24 mouse cellular contexts compared by ENCODE assay signal in genomic region chr5:8146146-8146545, GRCm38 (mm10).
DNase-seq lines count a peak whose midpoint lies in the region; ATAC-seq lines count a peak whose summit lies in the region.
"Had no signal": no experiment of that assay in that cellular context is flagged by ENCODE, and none has a peak within 500 bp of the region (broad histone marks: within the 10 kb centered on the region; RNA-seq: fewer than 3 reads in every experiment).

No protein-coding gene starts in this region.

- H3K4me1 ChIP-seq in kidney, embryonic 16.5 days (ENCODE audit: insufficient read depth, low read length): no peaks in the 10 kb centered on the region
- H3K4me1 ChIP-seq: embryonic facial prominence, embryonic 12.5 days had no signal

- 94% methylated on average over 2 of the region's 2 CpGs for WGBS in kidney, embryonic 16.5 days

- no peak overlapping the region for H3K4me2 ChIP-seq in kidney, embryonic 16.5 days (replicated peaks; ENCODE audit: low read depth, low read length)
- H3K4me2 ChIP-seq: embryonic facial prominence, embryonic 12.5 days; embryonic facial prominence, embryonic 15.5 days; forebrain, embryonic 12.5 days; heart, embryonic 13.5 days; hindbrain, embryonic 14.5 days had no signal

- no peak overlapping the region for H3K9ac ChIP-seq in kidney, embryonic 16.5 days (replicated peaks; ENCODE audit: low read length)
- H3K9ac ChIP-seq: embryonic facial prominence, embryonic 12.5 days; embryonic facial prominence, embryonic 15.5 days; forebrain, embryonic 12.5 days; heart, embryonic 13.5 days; hindbrain, embryonic 14.5 days had no signal

- ATAC-seq in kidney, embryonic 16.5 days (ENCODE audit: low FRiP score, low TSS enrichment): no peak
- ATAC-seq: CD4-positive, CD25-positive, alpha-beta regulatory T cell, adult 4 months; hindbrain, postnatal 0 days had no signal

- no peaks in the 10 kb centered on the region for H3K27me3 ChIP-seq in kidney, embryonic 16.5 days (ENCODE audit: insufficient read depth, low read length)
- H3K27me3 ChIP-seq: embryonic facial prominence, embryonic 12.5 days; embryonic facial prominence, embryonic 15.5 days; forebrain, embryonic 12.5 days; heart, embryonic 13.5 days had no signal

- DNase-seq in kidney, adult 11 months: peak; percentile 42
- no peak for DNase-seq in kidney, postnatal 4 days
- peak; percentile 22 to 63 for DNase-seq in kidney, adult 8-10 months
- peak; percentile 19 for DNase-seq in kidney, postnatal 14 days
- peak; percentile 20 to 52 for DNase-seq in kidney, postnatal 25 days
- DNase-seq in gastrocnemius, postnatal 10 days: no peak
- DNase-seq: adrenal gland, adult 2 months; adrenal gland, postnatal 14 days; cerebellum, adult 11 months; cerebellum, adult 2 months; cerebellum, adult 9-11 months; cerebellum, postnatal 25 days; gastrocnemius, postnatal 14 days; heart, adult 18-20 months; heart, postnatal 14 days; heart, postnatal 4 days had no signal

- H3K9me3 ChIP-seq in kidney, embryonic 16.5 days (ENCODE audit: low read length): no peaks in the 10 kb centered on the region
- H3K9me3 ChIP-seq: embryonic facial prominence, embryonic 12.5 days; embryonic facial prominence, embryonic 15.5 days; forebrain, embryonic 12.5 days; heart, embryonic 13.5 days had no signal

- H3K36me3 ChIP-seq in kidney, embryonic 16.5 days (ENCODE audit: insufficient read depth, low read length): no peaks in the 10 kb centered on the region
- H3K36me3 ChIP-seq: embryonic facial prominence, embryonic 12.5 days; embryonic facial prominence, embryonic 15.5 days; forebrain, embryonic 12.5 days; heart, embryonic 13.5 days had no signal

- H3K27ac ChIP-seq in kidney, embryonic 16.5 days (ENCODE audit: low read length): no peak overlapping the region
- H3K27ac ChIP-seq: embryonic facial prominence, embryonic 12.5 days; embryonic facial prominence, embryonic 15.5 days; forebrain, embryonic 12.5 days; heart, embryonic 13.5 days; hindbrain, embryonic 14.5 days; hindbrain, postnatal 0 days had no signal

- no peak overlapping the region for H3K4me3 ChIP-seq in kidney, embryonic 16.5 days (ENCODE audit: low read length)
- H3K4me3 ChIP-seq: embryonic facial prominence, embryonic 12.5 days; embryonic facial prominence, embryonic 15.5 days; forebrain, embryonic 12.5 days; heart, embryonic 13.5 days had no signal

Comparison
In these comparisons a context has a peak if more than half of its experiments do, and no peak if none do; other contexts are left out.
1. DNase-seq: peak in kidney, adult 11 months (single experiment), kidney, adult 8-10 months (2 of 2), kidney, postnatal 14 days (single experiment) and kidney, postnatal 25 days (2 of 2); none in kidney, postnatal 4 days (0 of 2) and gastrocnemius, postnatal 10 days (single experiment).